Mouse (Mus musculus) gonadal fat pad, adult 2 months (tissue): ENCODE results near the gene Dennd1b. TPM values are rescaled to one million over a fixed set of nuclear protein-coding genes. Genes with fewer than 3 reads are reported as not detected.

ENCODE experiments used
- DNase-seq: peaks from one replicate; pipeline ENCODE4 v3.0.0-alpha.2; 2012; ENCODE audit warnings: low read depth
- polyA plus RNA-seq: library from polyadenylated mRNA; depleted of rRNA; stranded (reverse); fragments of >200 nt; gene quantifications from 2 replicates; pipeline ENCODE4 v1.2.3, GENCODE M21; 2012; rRNA removed

The Dennd1b gene
- 7.1 and 8.4 TPM in 2 replicates for polyA plus RNA-seq

DNA sequence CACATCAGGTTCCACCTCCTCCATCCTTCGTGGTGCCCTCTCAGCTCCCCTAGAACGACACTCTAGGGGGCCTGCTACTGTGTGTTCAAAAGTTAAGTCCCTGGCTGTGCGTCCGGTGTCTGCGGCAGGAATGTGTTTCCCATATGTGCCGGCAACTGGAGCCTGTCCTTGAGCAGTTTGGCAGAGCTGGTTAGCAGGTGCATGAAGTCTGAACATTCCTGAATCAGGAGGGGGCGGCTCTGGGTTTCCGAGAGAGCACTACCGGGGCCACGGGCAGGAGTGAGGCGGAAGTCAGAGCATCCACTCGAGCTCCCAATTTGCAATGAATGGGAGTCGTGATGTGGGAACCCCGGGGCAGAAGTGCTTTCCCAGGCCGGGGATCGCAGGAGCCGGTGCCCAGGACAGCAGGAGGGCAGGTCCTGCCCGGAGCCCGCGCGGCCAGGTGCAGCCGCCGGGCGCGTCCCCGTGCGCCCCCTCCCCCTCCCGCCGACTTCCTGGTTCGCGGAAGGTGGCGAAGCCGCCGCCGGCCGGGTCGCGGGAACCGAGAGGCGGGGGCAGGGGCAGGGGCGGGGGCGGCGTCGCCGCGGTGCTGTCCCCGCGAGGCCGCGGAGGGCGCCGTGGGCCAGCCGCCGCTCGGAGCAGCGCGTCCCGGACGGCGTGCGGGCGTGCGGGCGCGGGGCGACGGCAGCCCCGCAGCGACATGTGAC is at the start of gene Dennd1b:
TSS of gene Dennd1b (plus strand) at position 275 of the 707 bp plus-strand sequence.
- peak; percentile 14 for DNase-seq

DNA sequence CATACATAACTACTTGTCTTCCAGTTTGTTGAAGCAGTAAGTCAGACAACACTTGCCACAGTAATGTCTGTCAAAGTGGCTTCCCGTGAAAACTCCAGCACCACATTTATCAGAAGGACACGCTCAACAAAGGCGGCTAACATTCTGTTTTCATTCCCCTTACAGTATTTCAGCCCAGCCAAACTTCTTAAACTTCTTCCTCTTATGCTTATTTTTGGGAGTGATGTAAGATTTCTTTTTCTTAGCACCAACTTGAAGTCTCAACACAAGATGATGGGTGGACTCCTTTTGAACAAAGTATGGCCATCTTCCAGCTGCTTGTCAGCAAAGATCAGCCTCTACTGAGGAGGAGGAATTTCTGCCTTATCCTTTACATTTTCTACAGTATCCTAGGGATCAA is 47.6 kb upstream of the Dennd1b start:
- DNase-seq, result no peak

DNA sequence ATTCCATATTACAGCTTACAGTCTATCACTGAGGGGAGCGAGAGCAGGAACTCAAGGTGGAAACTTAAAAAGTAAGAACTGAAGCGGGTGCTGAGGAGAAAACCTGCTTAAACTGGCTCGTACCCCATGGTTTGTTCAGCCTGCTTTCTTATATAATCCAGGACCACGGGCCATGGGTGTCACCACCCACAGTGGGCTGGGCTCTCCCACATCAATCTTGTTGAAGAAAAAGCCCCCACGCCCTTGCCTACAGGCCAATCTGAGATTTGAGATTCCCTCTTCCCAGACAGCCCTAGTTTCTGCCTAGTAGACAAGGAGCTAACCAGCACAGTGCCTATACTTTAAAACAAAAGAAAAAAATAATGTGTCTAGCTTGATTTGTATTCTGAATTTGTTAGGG is 43.6 kb upstream of the Dennd1b start:
- DNase-seq, result no peak

DNA sequence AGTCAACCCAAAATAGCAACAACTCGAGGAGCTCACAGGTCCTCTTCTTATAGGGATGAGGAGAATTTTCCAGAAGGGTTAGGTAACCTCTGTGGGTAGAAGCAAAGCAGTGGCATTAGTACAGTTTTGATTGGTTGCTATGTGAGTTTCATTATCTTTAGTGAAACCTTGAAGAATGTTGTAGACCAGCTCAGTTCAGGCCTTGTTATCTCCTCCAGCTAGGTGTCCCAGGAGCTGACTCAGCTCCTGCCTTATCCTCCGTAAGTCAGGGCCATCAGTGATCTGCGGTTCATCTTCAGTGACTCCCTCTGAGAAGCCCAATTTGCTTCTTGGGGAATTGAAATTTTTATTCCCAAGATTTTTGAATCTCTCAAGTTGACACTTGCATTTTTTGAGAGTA is 43.2 kb upstream of the Dennd1b start:
- DNase-seq, result no peak

DNA sequence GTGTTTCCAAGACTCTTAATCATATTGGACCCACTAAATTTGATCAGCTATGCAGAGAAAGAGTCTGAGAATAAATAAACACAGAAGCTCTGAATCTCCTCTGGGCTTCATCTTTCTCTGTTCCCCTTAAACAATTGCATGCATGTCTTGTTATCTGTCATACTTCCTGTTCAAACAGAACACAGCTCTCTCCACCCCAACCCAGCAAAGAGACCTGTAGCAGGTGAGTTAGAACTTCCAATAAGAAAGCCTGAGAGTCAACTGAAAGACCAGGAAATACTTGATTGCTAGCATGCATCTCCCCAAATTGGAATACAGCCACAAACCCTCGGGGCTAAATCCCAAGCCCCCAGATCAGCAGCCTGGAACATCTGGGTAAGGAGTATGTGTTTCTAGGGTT is 42.4 kb upstream of the Dennd1b start:
- DNase-seq, result no peak

DNA sequence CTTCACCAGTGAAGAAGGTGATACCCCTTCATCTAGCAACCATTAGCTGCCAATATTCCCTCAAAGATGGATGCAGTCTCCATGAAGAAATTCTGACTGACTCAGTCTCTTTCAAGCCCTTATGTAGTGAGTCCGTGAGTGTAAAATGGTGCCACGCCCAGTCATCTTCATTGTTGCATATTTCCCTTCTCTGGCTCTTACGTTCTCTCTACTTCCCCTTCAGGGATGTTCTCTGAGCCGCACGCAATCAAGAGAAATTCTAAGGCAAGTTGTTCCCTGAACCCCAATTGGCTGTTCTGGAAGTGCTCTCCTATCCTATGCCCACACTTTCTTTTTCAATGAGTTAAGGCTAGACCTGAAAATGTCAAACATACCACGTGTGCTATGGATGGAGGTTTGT is 40.3 kb upstream of the Dennd1b start:
- no peak for DNase-seq

DNA sequence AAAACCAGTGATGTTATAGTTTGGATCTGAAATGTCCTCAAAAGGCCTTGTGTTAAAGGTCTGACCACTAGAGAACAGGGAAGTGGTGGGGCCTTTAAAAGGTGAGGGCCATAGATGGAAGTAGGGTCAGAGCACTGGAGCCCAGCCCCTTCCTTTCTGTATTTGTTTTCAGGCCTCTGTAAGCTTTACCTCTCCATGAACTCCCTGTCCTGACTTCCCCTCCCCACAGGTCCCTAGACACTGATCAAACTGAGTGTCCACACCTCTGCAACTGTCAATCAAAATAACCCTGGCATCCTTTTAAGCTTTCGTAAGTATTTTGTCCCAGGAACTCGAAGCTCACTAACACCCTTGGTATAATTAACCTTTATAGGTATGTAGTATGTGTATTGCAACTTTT is 39.0 kb upstream of the Dennd1b start:
- DNase-seq, result no peak

DNA sequence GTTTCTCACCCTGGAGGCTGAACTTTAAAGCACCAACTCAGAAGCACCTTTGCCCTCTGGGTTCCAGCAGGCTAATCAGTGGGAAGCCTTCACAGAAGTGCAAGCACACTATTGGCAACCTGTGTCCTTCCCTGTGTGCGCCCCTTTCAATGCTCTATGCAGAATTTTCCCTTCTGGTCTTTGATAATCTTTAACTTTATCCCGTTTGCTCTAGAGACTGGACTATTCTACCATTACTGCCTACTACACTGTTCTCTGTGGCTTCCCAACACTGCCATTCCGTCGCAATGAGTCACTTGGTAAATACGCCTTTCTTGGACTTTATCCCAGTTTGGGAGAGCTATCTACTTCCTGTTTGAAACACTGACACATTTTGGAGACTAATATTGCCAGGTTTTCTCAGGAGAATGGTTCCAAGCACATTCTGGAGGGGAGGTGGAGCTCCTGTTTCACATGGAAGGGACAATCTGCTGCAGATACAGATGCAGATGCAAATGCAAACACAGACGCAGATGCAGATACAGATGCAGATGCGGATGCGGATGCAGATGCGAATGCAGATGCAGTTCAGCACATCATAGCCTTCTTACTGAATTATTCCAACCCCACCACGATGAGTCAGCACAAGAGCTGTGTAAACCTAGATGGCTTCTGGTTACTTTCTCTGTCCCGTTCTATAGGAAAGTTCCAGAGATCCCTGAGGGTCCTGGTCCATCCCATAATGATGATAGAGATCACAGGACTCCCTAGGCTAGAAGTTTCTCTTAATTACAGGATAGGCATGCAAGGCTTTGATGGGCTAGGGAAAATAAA is 34.4 kb upstream of the Dennd1b start:
- peak; percentile 33 for DNase-seq

DNA sequence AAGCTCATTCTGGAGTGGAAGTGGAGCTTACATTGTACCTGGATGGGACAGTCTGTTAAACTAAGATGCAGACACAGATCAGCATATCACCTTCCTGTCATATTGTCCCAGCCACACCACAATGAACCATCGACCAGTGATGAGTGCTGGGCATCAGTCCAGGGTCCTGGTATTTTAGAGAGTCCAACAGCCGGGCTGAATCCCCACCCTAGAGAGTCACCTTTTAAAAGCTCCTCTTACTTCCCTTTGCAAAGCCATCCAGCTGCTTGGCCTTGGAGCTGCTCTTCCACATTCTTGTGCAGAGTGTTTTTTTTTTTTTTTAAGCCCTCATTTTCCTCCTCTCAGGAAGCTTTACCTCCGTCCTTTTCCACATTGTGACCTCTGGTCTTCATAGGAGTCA is 33.2 kb upstream of the Dennd1b start:
- DNase-seq, result no peak

DNA sequence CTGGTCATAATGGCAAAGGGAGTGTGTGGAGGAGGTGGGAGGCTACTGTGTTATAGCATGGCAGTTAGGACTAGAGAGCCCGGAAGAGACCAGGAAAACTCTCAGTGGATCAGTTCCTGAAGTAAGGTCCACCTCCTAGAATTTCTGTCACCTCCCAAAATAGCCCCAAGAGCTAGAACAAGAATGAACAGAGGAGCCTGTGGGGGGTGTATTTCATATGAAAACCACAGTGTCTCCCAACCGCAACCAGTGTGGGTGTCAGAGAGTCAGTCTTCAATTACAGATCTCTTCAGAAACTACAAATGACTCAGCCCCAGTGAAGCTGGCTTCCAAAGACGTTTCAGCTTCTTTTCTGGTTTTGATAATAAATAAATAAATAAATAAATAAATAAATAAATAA is 32.4 kb upstream of the Dennd1b start:
- no peak for DNase-seq

DNA sequence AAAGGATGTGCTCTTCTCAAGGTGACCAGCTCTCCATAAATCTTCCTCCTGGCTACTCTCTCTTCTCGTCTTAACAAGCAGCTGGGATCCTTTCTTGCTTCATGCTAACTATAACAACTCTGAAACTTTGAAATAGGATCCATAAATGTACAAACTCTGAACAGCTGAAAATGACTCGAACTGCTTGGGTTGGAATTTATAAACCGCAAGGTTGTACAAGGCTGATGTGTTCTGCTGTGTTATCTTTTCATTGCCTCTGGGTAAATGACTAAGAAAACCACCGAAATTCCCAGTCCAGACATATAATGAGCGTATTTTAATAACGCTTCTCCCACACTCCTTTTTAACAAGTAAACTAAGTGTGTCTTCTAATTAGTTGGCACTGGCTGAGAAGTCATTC is 27.1 kb upstream of the Dennd1b start:
- DNase-seq, result no peak

DNA sequence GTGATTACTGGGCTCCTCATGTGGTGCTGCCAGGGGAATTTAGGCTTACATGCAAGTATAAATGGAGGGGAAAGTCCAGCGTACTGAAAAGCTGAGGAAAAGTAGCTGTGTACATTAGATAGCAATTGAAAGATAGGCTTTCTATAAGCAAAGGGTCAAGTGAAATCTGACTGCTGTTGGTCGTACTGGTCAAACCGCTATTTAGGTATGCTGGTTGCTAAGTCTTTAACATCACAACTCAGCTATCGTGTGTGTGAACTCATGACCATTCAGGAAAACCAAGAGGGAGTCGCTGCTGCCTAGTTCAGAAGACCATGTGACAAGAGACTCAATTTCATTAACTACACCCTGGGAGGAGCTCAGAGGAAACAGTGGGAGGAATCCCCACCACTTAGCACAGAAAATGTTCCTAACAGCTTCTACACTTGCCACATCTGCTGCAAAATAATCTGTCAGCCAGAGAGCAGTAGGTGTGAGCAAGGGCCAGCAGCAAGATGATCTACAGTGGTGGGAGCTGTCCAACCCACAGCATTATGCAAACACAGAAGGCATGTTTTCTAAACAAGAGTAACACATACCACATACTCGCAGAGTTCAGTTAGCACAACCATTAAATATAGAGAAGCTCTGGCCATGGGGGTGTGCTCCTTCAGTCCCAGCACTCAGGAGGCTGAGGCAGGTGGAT is 25.4 kb upstream of the Dennd1b start:
- DNase-seq, result no peak

DNA sequence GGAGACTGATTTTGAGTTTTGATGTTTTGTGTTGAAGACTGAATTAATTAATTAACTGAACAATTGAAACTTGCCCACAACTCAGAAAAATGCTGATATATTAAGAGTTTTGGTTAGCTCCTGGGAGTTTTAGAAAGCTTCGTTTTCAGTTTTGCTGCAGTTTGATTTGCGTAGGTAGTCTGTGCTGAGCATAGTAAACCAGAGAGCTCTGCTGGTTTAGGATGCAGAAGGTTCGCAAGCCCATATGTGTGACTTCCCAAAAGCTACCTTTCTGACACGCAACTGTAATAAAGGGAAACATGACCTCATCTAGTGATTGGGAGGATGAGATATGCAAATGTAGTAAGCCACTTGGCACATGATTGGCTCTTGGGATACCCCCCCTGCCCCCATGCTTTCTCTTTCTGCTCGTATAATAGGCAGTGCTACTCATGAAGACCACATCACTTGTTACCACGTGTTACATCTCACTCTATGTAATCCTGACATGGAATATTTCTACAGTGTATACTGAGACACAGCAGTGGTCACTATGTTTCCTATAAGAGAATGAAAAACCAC is 23.6 kb upstream of the Dennd1b start:
- DNase-seq, result no peak

DNA sequence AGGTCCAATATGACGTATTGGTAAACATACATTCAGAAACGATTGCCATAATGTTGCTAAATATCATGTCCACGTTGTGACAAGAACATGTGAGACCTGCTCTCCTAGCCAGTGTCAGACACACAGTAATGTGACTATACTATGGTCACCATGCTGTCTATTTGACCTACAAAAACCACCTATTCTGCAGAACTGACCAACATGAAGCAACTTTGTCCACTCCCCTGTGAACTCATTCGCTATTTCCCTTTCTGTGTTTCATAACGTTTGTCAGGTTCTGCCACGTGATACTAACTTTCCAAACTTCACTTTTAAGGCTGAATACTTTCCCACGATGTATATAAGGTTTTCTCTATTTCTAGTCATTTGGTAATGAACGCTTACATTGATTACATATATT is 22.8 kb upstream of the Dennd1b start:
- DNase-seq, result no peak

DNA sequence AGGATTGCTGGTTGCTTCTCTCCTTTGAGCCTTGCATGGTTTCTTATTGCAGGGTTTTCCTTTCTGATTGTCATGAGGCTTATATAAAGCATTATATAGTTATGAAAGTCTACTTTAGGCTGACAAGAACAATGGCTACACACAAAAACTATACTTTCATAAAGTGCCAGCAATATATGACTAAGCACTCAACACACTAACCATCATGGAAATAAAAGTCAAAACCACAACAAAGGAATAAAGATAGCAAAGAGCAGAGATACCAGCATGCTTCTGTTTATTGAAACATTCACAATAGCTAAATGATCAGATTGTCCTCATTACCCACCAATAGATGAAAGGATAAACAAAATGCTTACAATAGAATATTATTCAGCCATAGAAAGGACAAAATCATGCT is 11.1 kb upstream of the Dennd1b start:
- DNase-seq, result no peak

DNA sequence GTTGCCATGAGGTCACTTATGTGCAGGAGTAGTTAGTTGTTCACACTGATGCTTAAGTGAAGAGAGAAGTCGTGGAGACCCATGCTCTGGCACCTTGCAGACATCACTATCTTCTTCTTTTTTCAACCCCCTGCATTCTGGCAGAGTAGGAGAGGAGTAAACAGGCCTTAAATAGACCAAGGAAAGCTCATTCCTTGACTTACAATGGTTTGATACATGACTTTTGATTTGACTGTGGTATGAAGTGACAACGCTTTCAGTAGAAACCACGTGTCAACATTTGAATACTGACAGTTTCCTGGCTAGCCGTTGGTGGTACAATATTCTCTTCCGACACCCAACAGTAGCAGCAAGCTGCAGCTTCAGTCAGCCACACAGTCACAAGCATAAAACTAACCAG is 8.3 kb upstream of the Dennd1b start:
- DNase-seq, result no peak

DNA sequence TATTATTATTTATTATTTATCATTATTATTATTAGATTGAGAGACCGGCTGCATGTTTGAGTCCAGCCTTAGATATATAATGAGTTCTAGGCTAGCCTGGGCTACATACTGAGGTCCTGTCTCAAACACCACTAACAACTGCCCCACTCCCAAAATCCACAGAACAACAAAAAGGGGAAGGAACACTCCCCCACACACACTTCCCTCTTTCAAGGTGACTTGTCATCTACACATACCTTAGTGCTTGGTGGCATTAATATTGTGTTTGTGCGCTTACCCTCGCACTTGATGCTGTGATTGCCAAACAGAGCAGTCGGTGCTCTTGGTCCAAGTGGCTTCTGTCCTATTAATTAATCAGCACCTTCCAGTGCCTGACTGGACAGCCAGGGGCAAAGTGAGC is 7.8 kb upstream of the Dennd1b start:
- no peak for DNase-seq

DNA sequence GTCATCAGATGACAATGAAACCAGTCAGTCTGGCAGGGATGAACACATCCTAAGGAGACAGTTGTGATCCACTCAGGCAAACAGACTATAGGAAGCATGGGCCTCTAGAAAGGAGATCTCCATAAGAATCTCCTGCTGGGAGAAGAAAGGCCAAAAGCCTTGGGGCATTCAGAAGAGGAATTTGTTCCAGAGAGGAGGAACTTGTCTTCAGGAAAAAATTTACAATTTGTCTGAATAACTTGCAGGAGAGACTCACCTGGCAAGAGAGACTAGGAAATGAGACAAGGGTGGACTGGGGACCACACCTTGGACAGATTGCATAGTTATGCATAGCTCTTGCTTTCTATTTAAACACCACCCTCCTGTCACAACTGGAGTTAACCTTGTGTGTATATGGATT is 6.7 kb upstream of the Dennd1b start:
- no peak for DNase-seq

DNA sequence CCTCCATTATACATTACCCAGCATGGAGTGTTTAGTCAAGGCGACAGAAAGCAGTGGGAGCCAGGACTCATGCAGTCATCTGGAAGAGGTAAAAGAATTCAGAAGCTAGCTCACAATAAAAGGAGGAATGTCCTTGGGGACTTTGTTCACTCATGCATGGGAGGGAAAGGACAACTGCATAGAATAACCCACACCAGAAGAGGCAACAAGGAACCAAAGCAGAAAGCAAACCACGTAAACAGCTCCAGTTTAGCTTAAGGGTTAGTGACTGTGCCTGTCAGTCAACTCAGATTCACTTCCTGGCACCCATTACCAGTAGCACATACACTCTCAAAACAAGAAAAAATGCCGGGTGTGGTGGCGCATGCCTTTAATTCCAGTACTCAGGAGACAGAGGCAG is 6.1 kb upstream of the Dennd1b start:
- no peak for DNase-seq

DNA sequence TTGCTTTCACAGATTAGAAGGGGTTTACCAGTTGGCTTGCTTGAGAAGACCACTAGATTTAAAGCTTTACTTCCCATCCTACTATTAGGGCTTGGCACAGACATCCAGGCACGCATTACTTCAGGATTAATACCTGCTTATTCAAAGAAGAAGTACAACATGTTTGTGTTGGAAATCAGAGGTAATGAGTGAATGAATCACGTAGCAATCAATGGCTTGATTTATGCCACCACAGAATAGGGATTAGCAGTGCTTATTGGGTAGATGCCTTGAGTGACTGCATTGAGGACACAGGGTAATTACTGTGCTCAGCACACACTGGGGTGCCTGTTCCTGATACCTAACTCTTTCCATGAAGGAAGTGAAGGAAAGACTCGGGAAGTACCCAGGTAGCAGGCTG is 4.4 kb upstream of the Dennd1b start:
- peak; percentile 62 for DNase-seq

DNA sequence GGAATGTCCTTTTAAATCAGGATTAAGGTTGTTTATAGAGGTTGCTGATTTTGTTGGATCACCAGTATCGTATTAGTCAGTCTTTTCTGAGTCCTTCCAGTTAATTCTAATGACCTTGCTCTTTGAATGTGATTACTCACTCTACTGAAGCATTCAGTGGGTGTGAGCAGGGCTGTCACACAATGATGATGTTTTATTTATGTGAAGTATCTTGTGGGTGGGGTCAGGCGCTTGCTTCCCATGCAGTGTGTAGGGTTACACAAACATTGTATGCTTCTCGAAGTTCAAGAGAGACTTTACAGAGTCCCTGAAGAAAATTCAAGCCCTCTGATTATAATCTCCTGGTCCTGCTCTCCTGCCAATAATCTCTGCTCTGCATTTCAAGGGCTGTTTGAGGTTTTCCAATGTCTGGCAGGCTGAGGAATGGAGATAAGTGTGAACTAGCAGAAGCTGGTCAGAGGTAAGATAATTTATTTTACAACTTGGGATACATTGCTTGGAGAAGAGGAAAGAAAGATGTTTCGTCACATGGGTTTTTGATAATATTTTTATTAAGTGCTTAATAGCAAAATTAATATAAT is 3.2 kb upstream of the Dennd1b start:
- no peak for DNase-seq
